Mouse (Mus musculus) forebrain, embryonic 10.5 days (tissue): ENCODE results near the gene Traf3ip2. TPM values are rescaled to one million over a fixed set of nuclear protein-coding genes. Genes with fewer than 3 reads are reported as not detected.
A peak's percentile ranks its signal among the peaks of the same experiment; 100 is the strongest.

Experiments
- DNase-seq: peaks from one replicate; pipeline ENCODE4 v3.0.0-alpha.2; 2017; ENCODE audit warnings: low spot score; ENCODE audit errors: extremely low spot score
- H3K27ac ChIP-seq: fragments of 300-500 bp; sonication (generic); 2 replicates; pipeline ENCODE4 v1.5.1; 2016; ENCODE audit warnings: mild to moderate bottlenecking
- H3K27me3 ChIP-seq: fragments of 300-500 bp; sonication (generic); 2 replicates; pipeline ENCODE4 v1.6.1; 2016; ENCODE audit warnings: mild to moderate bottlenecking; ENCODE audit not compliant: poor library complexity, severe bottlenecking
- H3K36me3 ChIP-seq: fragments of 300-500 bp; sonication (generic); replicated peaks from 2 replicates; pipeline ENCODE4 v1.6.1; 2016; ENCODE audit warnings: mild to moderate bottlenecking, moderate library complexity
- H3K4me1 ChIP-seq: fragments of 300-500 bp; sonication (generic); 2 replicates; pipeline ENCODE4 v1.6.1; 2016
- H3K4me3 ChIP-seq: fragments of 300-500 bp; sonication (generic); 2 replicates; pipeline ENCODE4 v1.5.1; 2016; ENCODE audit warnings: mild to moderate bottlenecking, moderate library complexity
- H3K9me3 ChIP-seq: fragments of 300-500 bp; sonication (generic); 2 replicates; pipeline ENCODE4 v1.6.1; 2016; ENCODE audit warnings: mild to moderate bottlenecking, moderate library complexity
- WGBS: fragments of 180-500 bp; shearing (Covaris S2); methylation state at CpG from one replicate; pipeline ENCODE4 v1.1.7; 2016; 5-methylcytosine and 5-hydroxymethylcytosine counted together
- polyA plus RNA-seq: library from polyadenylated mRNA; unstranded; fragments of >200 nt; fragmentation: Nextera tagmentation; extraction: Ambion mirVana; gene quantifications from 2 replicates; pipeline ENCODE4 v1.2.1, GENCODE M21; 2016

The Traf3ip2 gene
- polyA plus RNA-seq, 1 experiment from 2014 or later, result 11.7 TPM

GRCm38 (mm10) chr10:39666027-39666426 lies 53.3 kb downstream of the Traf3ip2 start:
- Histone ChIP-seq H3K27ac (no peak overlapping the region), H3K4me1 (peaks cover 38% of the 10 kb centered on the region), H3K4me3 (no peak overlapping the region), H3K27me3 (no peaks in the 10 kb centered on the region), H3K9me3 (peaks cover 9% of the 10 kb centered on the region; the same call in 1 of the 2 replicates), H3K36me3 (peaks cover 24% of the 10 kb centered on the region)
- WGBS, result 52% methylated on average over 3 of the region's 3 CpGs
- DNase-seq, result no peak

GRCm38 (mm10) chr10:39671451-39671850 lies 58.7 kb downstream of the Traf3ip2 start:
- WGBS, result 81% methylated on average over 1 of the region's 1 CpGs
- DNase-seq, result no peak
- Histone ChIP-seq H3K36me3 (peaks cover 10% of the 10 kb centered on the region; the same call in 1 of the 2 replicates), H3K27ac (no peak overlapping the region), H3K4me1 (peaks cover 45% of the 10 kb centered on the region), H3K9me3 (no peaks in the 10 kb centered on the region), H3K27me3 (no peaks in the 10 kb centered on the region), H3K4me3 (no peak overlapping the region)

DNA sequence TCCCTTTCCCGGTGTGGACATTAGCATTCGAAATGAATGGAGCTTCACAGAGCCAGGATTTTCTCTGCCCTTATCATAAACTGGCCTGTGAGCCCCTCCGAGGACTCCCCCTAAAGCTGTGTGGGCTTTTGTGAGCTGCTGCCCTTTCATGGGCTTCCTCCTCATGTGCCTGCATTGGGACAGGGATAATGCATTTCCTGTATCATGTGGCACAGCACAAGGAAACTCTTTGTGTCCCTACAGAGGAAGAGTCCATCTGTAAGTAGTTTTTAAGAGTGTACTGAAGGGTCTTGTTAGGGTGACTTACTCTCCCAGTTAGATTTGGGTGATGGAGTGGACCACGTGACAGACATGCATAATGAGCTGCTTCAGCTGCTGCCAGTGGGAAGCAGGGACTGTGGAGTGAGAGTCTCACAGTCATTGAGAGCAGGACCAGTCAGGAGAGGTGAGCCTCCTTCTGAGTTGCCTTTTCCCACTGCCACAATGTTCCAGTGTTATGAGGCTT lies 59.9 kb downstream of the Traf3ip2 start:
- Histone ChIP-seq H3K27me3 (no peaks in the 10 kb centered on the region), H3K4me1 (peaks cover 43% of the 10 kb centered on the region), H3K27ac (peak overlapping the region; percentile 78), H3K4me3 (no peak overlapping the region), H3K9me3 (no peaks in the 10 kb centered on the region), H3K36me3 (peaks cover 16% of the 10 kb centered on the region; the same call in 1 of the 2 replicates)
- peak; percentile 50 for DNase-seq
- WGBS, result 10% methylated on average over 4 of the region's 4 CpGs

- H3K4me1 ChIP-seq, result peaks cover 47% of the 10 kb centered on the region
- H3K9me3 ChIP-seq, result no peaks in the 10 kb centered on the region
- 31% methylated on average over 3 of the region's 3 CpGs for WGBS
- no peak for DNase-seq
- no peaks in the 10 kb centered on the region for H3K27me3 ChIP-seq
- H3K27ac ChIP-seq, result no peak overlapping the region
- H3K36me3 ChIP-seq, result peaks cover 16% of the 10 kb centered on the region; the same call in 1 of the 2 replicates
- no peak overlapping the region for H3K4me3 ChIP-seq
Observed at GRCm38 (mm10) chr10:39674106-39674505, 61.4 kb downstream of the Traf3ip2 start.

GRCm38 (mm10) chr10:39674766-39675165 lies 62.0 kb downstream of the Traf3ip2 start:
- no peak for DNase-seq
- Histone ChIP-seq H3K27ac (0 out of 2 replicates have a peak overlapping the region, but pooled peaks have one; percentile 59), H3K9me3 (no peaks in the 10 kb centered on the region)

DNA sequence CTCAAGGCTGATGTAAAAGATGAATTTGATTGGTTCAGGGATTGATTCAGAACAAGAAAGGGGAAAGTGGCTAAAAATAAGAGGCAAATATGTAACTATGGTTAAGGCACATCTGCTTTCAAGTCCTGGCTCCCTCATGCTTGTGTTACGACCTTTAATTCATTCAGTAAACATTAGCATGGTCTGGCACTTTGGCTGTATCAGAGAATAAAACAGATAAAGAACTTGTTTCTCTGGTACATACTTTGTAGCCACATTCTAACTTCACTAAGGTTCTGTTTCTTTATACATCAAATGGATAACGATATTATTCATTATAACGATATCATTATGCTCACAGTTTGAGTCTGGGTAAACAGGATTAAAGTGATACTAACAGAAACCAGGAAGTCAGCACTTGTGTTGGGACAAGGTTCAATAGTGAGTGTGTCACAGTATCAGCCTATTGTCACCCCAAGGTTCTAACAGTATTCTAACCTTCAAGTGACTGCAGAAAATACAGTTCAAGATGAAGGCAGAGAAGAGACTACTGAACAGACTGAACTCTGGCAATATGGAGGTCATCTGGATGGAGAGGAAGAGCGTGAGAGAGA lies 65.6 kb downstream of the Traf3ip2 start:
- Histone ChIP-seq H3K27me3 (no peaks in the 10 kb centered on the region), H3K36me3 (peaks cover 12% of the 10 kb centered on the region), H3K9me3 (no peaks in the 10 kb centered on the region), H3K4me1 (peaks cover 29% of the 10 kb centered on the region), H3K27ac (no peak overlapping the region), H3K4me3 (no peak overlapping the region)
- WGBS, result 89% methylated on average over 4 of the region's 4 CpGs
- no peak for DNase-seq

More at GRCm38 (mm10) chr10:39674766-39675165, 62.0 kb downstream of the Traf3ip2 start:
- H3K4me3 ChIP-seq, result no peak overlapping the region
- H3K36me3 ChIP-seq, result peaks cover 13% of the 10 kb centered on the region; the same call in 1 of the 2 replicates
- H3K27me3 ChIP-seq, result no peaks in the 10 kb centered on the region
- H3K4me1 ChIP-seq, result peaks cover 47% of the 10 kb centered on the region
- WGBS, result 26% methylated on average over 3 of the region's 3 CpGs

DNA sequence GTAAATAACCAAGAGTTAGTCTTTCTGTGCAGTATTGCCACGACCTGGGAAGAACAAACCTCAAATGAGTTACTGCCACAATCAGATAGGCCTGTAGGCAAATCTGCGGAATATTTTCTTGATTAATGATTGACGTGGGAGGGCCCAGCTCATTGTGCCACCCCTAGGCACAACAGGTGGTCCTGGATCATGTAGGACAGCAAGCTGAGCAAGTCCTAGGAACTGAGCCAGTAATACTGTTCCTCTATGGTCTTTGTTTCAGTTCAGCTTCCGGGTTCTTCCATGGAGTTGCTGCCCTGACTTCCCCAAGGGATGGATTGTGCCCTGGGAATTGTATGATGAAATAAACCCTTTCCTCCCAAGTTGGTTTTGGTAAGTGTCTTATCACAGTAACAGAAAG lies 68.3 kb downstream of the Traf3ip2 start:
- no peak for DNase-seq
- 81% methylated on average over 4 of the region's 4 CpGs for WGBS
- H3K27me3 ChIP-seq, result no peaks in the 10 kb centered on the region
- peaks cover 12% of the 10 kb centered on the region for H3K36me3 ChIP-seq
- H3K4me1 ChIP-seq, result peaks cover 10% of the 10 kb centered on the region
- H3K9me3 ChIP-seq, result no peaks in the 10 kb centered on the region
- H3K4me3 ChIP-seq, result no peak overlapping the region
- no peak overlapping the region for H3K27ac ChIP-seq

GRCm38 (mm10) chr10:39682556-39682955 lies 69.8 kb downstream of the Traf3ip2 start:
- 95% methylated on average over 2 of the region's 2 CpGs for WGBS
- DNase-seq, result no peak
- H3K27ac ChIP-seq, result no peak overlapping the region
- peaks cover 10% of the 10 kb centered on the region for H3K4me1 ChIP-seq
- H3K9me3 ChIP-seq, result no peaks in the 10 kb centered on the region
- no peak overlapping the region for H3K4me3 ChIP-seq
- H3K36me3 ChIP-seq, result peaks cover 7% of the 10 kb centered on the region
- H3K27me3 ChIP-seq, result no peaks in the 10 kb centered on the region

- Histone ChIP-seq H3K27ac (no peak overlapping the region), H3K36me3 (peaks cover 7% of the 10 kb centered on the region), H3K4me1 (peaks cover 8% of the 10 kb centered on the region), H3K9me3 (no peaks in the 10 kb centered on the region), H3K4me3 (no peak overlapping the region), H3K27me3 (no peaks in the 10 kb centered on the region)
- 88% methylated on average over 2 of the region's 2 CpGs for WGBS
- no peak for DNase-seq
Observed at GRCm38 (mm10) chr10:39683481-39683880, 70.7 kb downstream of the Traf3ip2 start.

GRCm38 (mm10) chr10:39686811-39687210 lies 74.1 kb downstream of the Traf3ip2 start:
- Histone ChIP-seq H3K4me3 (no peak overlapping the region), H3K9me3 (no peaks in the 10 kb centered on the region), H3K4me1 (peaks cover 14% of the 10 kb centered on the region), H3K27ac (no peak overlapping the region), H3K27me3 (no peaks in the 10 kb centered on the region), H3K36me3 (no peaks in the 10 kb centered on the region)
- no peak for DNase-seq
- 93% methylated on average over 4 of the region's 4 CpGs for WGBS

DNA sequence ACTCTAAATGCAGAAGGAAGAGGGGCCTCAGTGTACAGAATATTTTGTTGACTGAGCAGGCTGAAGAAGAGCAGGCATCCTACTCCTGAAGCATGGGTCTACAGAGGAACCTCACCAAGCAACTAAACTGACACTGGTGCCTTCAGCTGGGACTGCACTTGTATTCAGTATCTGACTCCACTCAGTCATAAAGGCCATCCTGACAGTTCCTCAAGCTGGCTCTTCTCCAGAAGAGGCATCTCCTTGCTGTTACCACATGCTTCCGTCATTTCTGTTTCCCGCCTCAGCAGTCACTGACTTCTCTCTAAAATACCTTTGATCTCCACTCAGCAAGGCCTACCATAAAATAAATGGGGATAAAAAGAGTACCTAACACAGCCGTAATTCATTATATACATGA lies 75.1 kb downstream of the Traf3ip2 start:
- Histone ChIP-seq H3K36me3 (no peaks in the 10 kb centered on the region), H3K9me3 (no peaks in the 10 kb centered on the region), H3K4me1 (peaks cover 15% of the 10 kb centered on the region), H3K27ac (no peak overlapping the region), H3K4me3 (no peak overlapping the region), H3K27me3 (no peaks in the 10 kb centered on the region)
- WGBS, result 90% methylated on average over 3 of the region's 3 CpGs
- DNase-seq, result no peak

DNA sequence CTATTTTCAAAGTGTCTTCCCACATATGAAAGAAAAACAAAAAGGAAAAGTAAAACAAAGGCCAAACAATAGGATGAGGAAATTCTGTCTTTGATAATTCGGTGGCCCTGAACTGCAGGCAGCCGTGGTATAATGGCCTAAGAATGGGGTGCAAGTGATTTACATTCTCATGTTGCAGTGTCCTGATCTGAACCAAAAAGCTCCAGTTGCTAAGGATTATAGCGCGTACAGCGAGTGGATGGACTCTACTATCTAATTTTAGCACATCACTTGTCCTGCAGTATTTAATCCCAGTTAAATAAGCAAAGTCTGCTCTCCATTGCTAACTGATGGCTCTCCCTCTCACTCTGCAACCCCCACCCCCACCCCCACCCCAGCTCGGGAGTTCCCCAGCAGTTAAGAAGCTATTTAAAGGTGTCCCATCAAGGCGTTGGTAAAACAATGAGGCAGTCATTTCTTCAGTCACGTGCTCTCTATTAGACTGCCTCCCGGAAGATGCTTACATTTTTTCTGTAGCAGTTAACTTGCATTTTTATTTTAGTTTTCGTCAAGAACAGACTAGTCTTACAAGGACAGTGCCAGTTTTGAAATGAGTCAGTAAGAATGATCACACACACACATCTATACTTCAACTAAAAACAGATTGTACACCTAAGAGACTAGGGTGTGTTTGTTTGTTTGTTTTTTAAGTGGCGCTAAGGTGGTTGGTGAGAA lies 78.8 kb downstream of the Traf3ip2 start:
- 60% methylated on average over 11 of the region's 11 CpGs for WGBS
- H3K36me3 ChIP-seq, result no peaks in the 10 kb centered on the region
- DNase-seq, result no peak
- H3K4me3 ChIP-seq, result no peak overlapping the region
- H3K27me3 ChIP-seq, result no peaks in the 10 kb centered on the region
- no peak overlapping the region for H3K27ac ChIP-seq
- no peaks in the 10 kb centered on the region for H3K9me3 ChIP-seq
- H3K4me1 ChIP-seq, result peaks cover 8% of the 10 kb centered on the region

DNA sequence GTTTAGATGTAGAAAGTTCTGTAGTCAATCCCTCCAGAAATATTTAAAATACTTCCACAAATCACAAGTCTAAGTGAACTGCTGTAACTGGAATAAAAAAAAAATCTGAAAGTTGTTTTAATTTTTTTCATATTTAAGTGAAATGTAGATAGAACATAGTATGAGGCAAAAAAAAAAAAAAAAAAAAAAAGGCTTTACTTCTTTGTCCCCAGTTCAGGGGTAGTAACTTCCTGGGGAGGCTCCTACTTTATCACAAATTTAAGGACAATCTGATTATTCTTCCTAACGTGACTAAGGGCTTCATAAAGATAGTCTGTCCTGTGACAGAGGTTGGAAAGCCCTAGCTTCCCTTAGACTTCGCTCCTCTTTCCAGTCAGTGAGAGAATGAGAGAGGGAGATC lies 79.4 kb downstream of the Traf3ip2 start:
- Histone ChIP-seq H3K4me3 (no peak overlapping the region), H3K36me3 (no peaks in the 10 kb centered on the region), H3K27me3 (no peaks in the 10 kb centered on the region), H3K27ac (no peak overlapping the region), H3K9me3 (no peaks in the 10 kb centered on the region), H3K4me1 (peaks cover 8% of the 10 kb centered on the region)
- no peak for DNase-seq
- 83% methylated on average over 2 of the region's 2 CpGs for WGBS
